Mouse (Mus musculus) myocyte (in vitro differentiated cells): ENCODE data around the gene Fcamr. TPM values are rescaled to one million over a fixed set of nuclear protein-coding genes. Genes with fewer than 3 reads are reported as not detected.

Source experiments
- H3K27me3 ChIP-seq: one replicate; pipeline ENCODE4 v1.6.1; 2011; ENCODE audit not compliant: control insufficient read depth, insufficient read depth, insufficient read length
- H3K36me3 ChIP-seq: one replicate; pipeline ENCODE4 v1.6.1; 2011; ENCODE audit not compliant: control insufficient read depth, insufficient read depth
- H3K4me2 ChIP-seq: one replicate; pipeline ENCODE4 v1.6.1; 2011; ENCODE audit warnings: low read depth, control low read depth
- H3K4me3 ChIP-seq: one replicate; pipeline ENCODE4 v1.5.1; 2011; ENCODE audit warnings: mild to moderate bottlenecking, control low read depth, moderate library complexity
- H3K79me2 ChIP-seq: one replicate; pipeline ENCODE4 v1.6.1; 2011; ENCODE audit not compliant: control insufficient read depth, insufficient read depth
- H3ac ChIP-seq: one replicate; pipeline ENCODE4 v1.6.1; 2011; ENCODE audit not compliant: control insufficient read depth, insufficient read length
- CEBPB ChIP-seq: IDR thresholded peaks from 2 replicates; pipeline ENCODE4 v1.6.1; 2011; ENCODE audit warnings: mild to moderate bottlenecking, moderate library complexity; ENCODE audit not compliant: poor library complexity, insufficient read depth, severe bottlenecking
- E2F4 ChIP-seq: IDR thresholded peaks from one replicate; pipeline ENCODE4 v1.6.1; 2011; ENCODE audit warnings: mild to moderate bottlenecking, control low read depth, moderate library complexity; ENCODE audit not compliant: insufficient read depth
- MAX ChIP-seq: IDR thresholded peaks from one replicate; pipeline ENCODE4 v1.6.1; 2011; ENCODE audit warnings: low read depth, mild to moderate bottlenecking, control low read depth
- MYOD1 ChIP-seq, 3 experiments: IDR thresholded peaks; one replicate each; pipeline ENCODE4 v1.6.1; 2011; ENCODE audit warnings: control low read depth in 2 of 3, low read depth in 2 of 3, mild to moderate bottlenecking in 2 of 3, moderate library complexity in 1 of 3; ENCODE audit not compliant: insufficient read length in 2 of 3, control insufficient read depth in 1 of 3
- MYOG ChIP-seq, 3 experiments: IDR thresholded peaks; one replicate each; pipeline ENCODE4 v1.6.1; 2011; ENCODE audit warnings: control low read depth in 2 of 3, low read depth in 2 of 3, mild to moderate bottlenecking in 2 of 3; ENCODE audit not compliant: insufficient read length in 2 of 3, control insufficient read depth in 1 of 3, insufficient read depth in 1 of 3
- POLR2A ChIP-seq: IDR thresholded peaks from one replicate; pipeline ENCODE4 v1.6.1; 2011; ENCODE audit warnings: low read depth, mild to moderate bottlenecking, control low read depth, moderate library complexity; ENCODE audit not compliant: insufficient read length
- POLR2AphosphoS2 ChIP-seq: IDR thresholded peaks from one replicate; pipeline ENCODE4 v1.6.1; 2011; ENCODE audit warnings: low read depth, control low read depth; ENCODE audit not compliant: insufficient read length
- REST ChIP-seq: IDR thresholded peaks from one replicate; pipeline ENCODE4 v1.6.1; 2011; ENCODE audit warnings: mild to moderate bottlenecking, control low read depth, moderate library complexity; ENCODE audit not compliant: insufficient read depth, insufficient read length
- SRF ChIP-seq: IDR thresholded peaks from one replicate; pipeline ENCODE4 v1.6.1; 2011; ENCODE audit warnings: low read depth; ENCODE audit not compliant: control insufficient read depth, insufficient read length
- TCF12 ChIP-seq: IDR thresholded peaks from one replicate; pipeline ENCODE4 v1.6.1; 2011; ENCODE audit warnings: mild to moderate bottlenecking, control low read depth; ENCODE audit not compliant: poor library complexity, insufficient read depth, severe bottlenecking
- TCF3 ChIP-seq: IDR thresholded peaks from one replicate; pipeline ENCODE4 v1.6.1; 2011; ENCODE audit warnings: low read depth, control low read depth; ENCODE audit not compliant: insufficient read length
- USF1 ChIP-seq: IDR thresholded peaks from one replicate; pipeline ENCODE4 v1.6.1; 2011; ENCODE audit warnings: low read depth, mild to moderate bottlenecking, control low read depth, moderate library complexity
- polyA plus RNA-seq: library from polyadenylated mRNA; unstranded; fragments of >200 nt; fragmentation: generic; extraction: Trizol; gene quantifications from one replicate; pipeline ENCODE4 v1.2.1, GENCODE M21; 2012; ENCODE audit warnings: missing spikeins

Fcamr gene
- polyA plus RNA-seq, 1 experiment: not detected

GRCm38 (mm10) chr1:130828656-130829055 is 28.0 kb downstream of the Fcamr start:
- no peak overlapping the region for H3K4me2 ChIP-seq
- no peaks in the 10 kb centered on the region for H3K36me3 ChIP-seq
- H3K27me3 ChIP-seq: peaks cover 19% of the 10 kb centered on the region
- TF ChIP-seq E2F4 (no peak), REST (no peak), MYOD1 (IDR thresholded peaks at IDR 0.05; ENCODE audit: control insufficient read depth in 1 of 3, insufficient read length in 2 of 3, low read depth in 2 of 3) (no peak), TCF3 (no peak), MAX (no peak), TCF12 (no peak), SRF (no peak), POLR2AphosphoS2 (no peak), CEBPB (no peak), USF1 (no peak), POLR2A (no peak), MYOG (IDR thresholded peaks at IDR 0.05; ENCODE audit: control insufficient read depth in 1 of 3, insufficient read depth in 1 of 3, insufficient read length in 2 of 3, low read depth in 2 of 3) (no peak)
- H3ac ChIP-seq: no peak overlapping the region
- no peak overlapping the region for H3K4me3 ChIP-seq
- H3K79me2 ChIP-seq: no peaks in the 10 kb centered on the region

- Histone ChIP-seq H3K27me3 (peaks cover 14% of the 10 kb centered on the region), H3K79me2 (no peaks in the 10 kb centered on the region), H3ac (no peak overlapping the region), H3K36me3 (no peaks in the 10 kb centered on the region), H3K4me2 (no peak overlapping the region), H3K4me3 (no peak overlapping the region)
- TF ChIP-seq SRF (no peak), MYOG (IDR thresholded peaks at IDR 0.05; ENCODE audit: control insufficient read depth in 1 of 3, insufficient read depth in 1 of 3, insufficient read length in 2 of 3, low read depth in 2 of 3) (no peak), MAX (no peak), E2F4 (no peak), TCF3 (no peak), TCF12 (no peak), USF1 (no peak), REST (no peak), POLR2A (no peak), POLR2AphosphoS2 (no peak), CEBPB (no peak), MYOD1 (IDR thresholded peaks at IDR 0.05; ENCODE audit: control insufficient read depth in 1 of 3, insufficient read length in 2 of 3, low read depth in 2 of 3) (no peak)
Observed at GRCm38 (mm10) chr1:130829906-130830830, 29.5 kb downstream of the Fcamr start.

GRCm38 (mm10) chr1:130832230-130833149 is 31.8 kb downstream of the Fcamr start:
- TF ChIP-seq TCF12 (no peak), MYOG (IDR thresholded peaks at IDR 0.05; ENCODE audit: control insufficient read depth in 1 of 3, insufficient read depth in 1 of 3, insufficient read length in 2 of 3, low read depth in 2 of 3) (no peak), SRF (no peak), CEBPB (no peak), MAX (no peak), REST (no peak), POLR2A (no peak), TCF3 (no peak), E2F4 (no peak), USF1 (no peak), MYOD1 (IDR thresholded peaks at IDR 0.05; ENCODE audit: control insufficient read depth in 1 of 3, insufficient read length in 2 of 3, low read depth in 2 of 3) (no peak), POLR2AphosphoS2 (no peak)
- no peaks in the 10 kb centered on the region for H3K36me3 ChIP-seq
- H3ac ChIP-seq: no peak overlapping the region
- no peak overlapping the region for H3K4me3 ChIP-seq
- no peaks in the 10 kb centered on the region for H3K79me2 ChIP-seq
- H3K27me3 ChIP-seq: peaks cover 8% of the 10 kb centered on the region
- H3K4me2 ChIP-seq: no peak overlapping the region

- no peaks in the 10 kb centered on the region for H3K79me2 ChIP-seq
- H3K36me3 ChIP-seq: no peaks in the 10 kb centered on the region
- no peaks in the 10 kb centered on the region for H3K27me3 ChIP-seq
- no peak overlapping the region for H3K4me3 ChIP-seq
- H3K4me2 ChIP-seq: no peak overlapping the region
- no peak for TF ChIP-seq MYOG (IDR thresholded peaks at IDR 0.05; ENCODE audit: control insufficient read depth in 1 of 3, insufficient read depth in 1 of 3, insufficient read length in 2 of 3, low read depth in 2 of 3)
- no peak for TF ChIP-seq TCF12
- no peak for TF ChIP-seq E2F4
- no peak for TF ChIP-seq SRF
- no peak for TF ChIP-seq TCF3
- no peak for TF ChIP-seq MAX
- no peak for TF ChIP-seq POLR2A
- TF ChIP-seq CEBPB: no peak
- no peak for TF ChIP-seq POLR2AphosphoS2
- no peak for TF ChIP-seq USF1
- TF ChIP-seq REST: no peak
- TF ChIP-seq MYOD1 (IDR thresholded peaks at IDR 0.05; ENCODE audit: control insufficient read depth in 1 of 3, insufficient read length in 2 of 3, low read depth in 2 of 3): no peak
- H3ac ChIP-seq: no peak overlapping the region
Observed at GRCm38 (mm10) chr1:130835161-130835936, 34.6 kb downstream of the Fcamr start.
